Mouse (Mus musculus): Measurements from ENCODE around the gene Tmem131l. TPM values are rescaled to one million over a fixed set of nuclear protein-coding genes. Genes with fewer than 3 reads are reported as not detected.
A peak's percentile ranks its signal among the peaks of the same experiment; 100 is the strongest.

Gene Tmem131l
- polyA plus RNA-seq, 1 experiment from 2014 or later, result 46.4 TPM

DNA sequence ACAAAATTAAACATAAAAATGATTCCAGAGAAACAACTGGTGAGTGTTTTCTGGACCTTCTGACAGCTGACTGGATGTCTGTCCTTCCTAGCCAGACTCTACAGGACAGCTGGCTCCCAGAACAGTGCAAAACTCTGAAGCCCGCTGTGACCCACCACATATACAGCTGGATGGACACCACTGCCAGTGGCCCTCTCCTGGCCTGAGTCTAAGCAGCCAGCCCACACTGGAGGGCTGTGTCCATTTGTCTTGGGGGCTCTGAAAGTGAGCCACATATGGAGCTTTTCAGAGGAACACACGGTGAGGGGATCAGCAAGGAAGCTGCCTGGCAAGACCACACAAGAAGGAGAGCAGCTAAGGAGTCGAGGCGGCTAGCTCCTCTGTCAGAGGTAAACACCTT is 51.8 kb downstream of the Tmem131l start:
- Histone ChIP-seq H3K4me1 (replicated peaks; ENCODE audit: control insufficient read depth, insufficient read depth, low read length) (peaks cover 22% of the 10 kb centered on the region), H3K27ac (ENCODE audit: low read length) (peak overlapping the region; percentile 42; the same call in 1 of the 2 replicates), H3K4me3 (ENCODE audit: low read length) (no peak overlapping the region), H3K36me3 (ENCODE audit: control insufficient read depth, insufficient read depth, low read length) (no peaks in the 10 kb centered on the region), H3K4me2 (ENCODE audit: low read depth, low read length) (0 out of 2 replicates have a peak overlapping the region, but pooled peaks have one; percentile 11), H3K9me3 (ENCODE audit: control insufficient read depth, low read length) (no peaks in the 10 kb centered on the region), H3K27me3 (ENCODE audit: control insufficient read depth, insufficient read depth, low read depth, low read length) (no peaks in the 10 kb centered on the region), H3K9ac (ENCODE audit: low read length) (peak overlapping the region; percentile 31; the same call in 1 of the 2 replicates)
- 14% methylated on average over 4 of the region's 4 CpGs for WGBS
- peak; percentile 38; the same call in 1 of the 2 replicates for ATAC-seq (ENCODE audit: low read depth)

DNA sequence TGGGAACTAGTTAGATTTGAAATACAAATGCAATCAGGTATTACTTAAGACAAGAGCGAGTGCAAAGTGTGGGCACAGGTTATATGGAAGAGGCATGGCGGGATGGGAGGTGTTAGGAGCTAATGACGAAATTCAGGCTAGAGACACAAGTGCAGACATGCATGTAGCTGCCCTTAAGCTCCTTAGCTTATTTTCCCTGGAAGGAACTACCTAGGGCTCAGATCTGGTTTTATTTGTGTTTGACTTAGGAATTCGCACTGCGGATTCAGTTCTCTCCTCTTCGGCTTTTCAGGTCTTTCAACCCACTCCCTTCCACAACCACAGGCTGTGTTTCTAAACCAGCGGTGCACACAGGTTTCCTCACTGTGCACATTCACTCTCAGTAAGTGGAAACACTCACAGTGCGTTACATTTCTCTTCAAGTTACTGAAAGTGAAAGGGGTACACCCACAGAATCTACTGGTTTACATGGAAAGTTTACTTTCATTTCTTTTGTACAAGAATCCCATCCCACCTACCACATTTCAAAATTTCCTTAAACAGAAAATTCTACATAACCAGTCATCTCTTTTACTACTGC is 52.4 kb downstream of the Tmem131l start:
- ATAC-seq (ENCODE audit: low read depth), result no peak
- no peak overlapping the region for H3K4me2 ChIP-seq (ENCODE audit: low read depth, low read length)
- 68% methylated on average over 8 of the region's 8 CpGs for WGBS
- H3K36me3 ChIP-seq (ENCODE audit: control insufficient read depth, insufficient read depth, low read length), result no peaks in the 10 kb centered on the region
- H3K9me3 ChIP-seq (ENCODE audit: control insufficient read depth, low read length), result no peaks in the 10 kb centered on the region
- H3K9ac ChIP-seq (ENCODE audit: low read length), result no peak overlapping the region
- no peaks in the 10 kb centered on the region for H3K27me3 ChIP-seq (ENCODE audit: control insufficient read depth, insufficient read depth, low read depth, low read length)
- H3K27ac ChIP-seq (ENCODE audit: low read length), result no peak overlapping the region
- peaks cover 17% of the 10 kb centered on the region for H3K4me1 ChIP-seq (replicated peaks; ENCODE audit: control insufficient read depth, insufficient read depth, low read length)
- H3K4me3 ChIP-seq (ENCODE audit: low read length), result no peak overlapping the region

DNA sequence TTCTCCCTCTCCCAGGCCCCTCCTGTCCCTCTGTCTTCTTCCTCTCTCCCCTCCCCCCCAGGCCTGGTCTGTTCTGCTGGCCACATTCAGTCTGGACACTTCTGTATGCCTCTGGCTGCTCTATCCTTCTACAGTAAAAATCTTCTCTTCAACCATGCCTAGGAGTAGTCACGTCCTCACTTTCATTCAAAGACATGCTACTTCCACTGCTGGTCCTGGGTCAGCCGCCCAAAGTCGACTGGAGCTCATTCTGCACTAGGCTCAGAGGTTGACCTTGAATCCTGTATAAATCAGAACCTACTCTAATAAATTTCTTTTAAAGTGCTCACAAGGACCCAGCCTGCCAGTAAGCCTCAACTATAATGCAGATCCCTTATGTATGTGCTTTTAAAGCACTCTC is 53.2 kb downstream of the Tmem131l start:
- H3K4me2 ChIP-seq (ENCODE audit: low read depth, low read length), result no peak overlapping the region
- 65% methylated on average over 3 of the region's 3 CpGs for WGBS

DNA sequence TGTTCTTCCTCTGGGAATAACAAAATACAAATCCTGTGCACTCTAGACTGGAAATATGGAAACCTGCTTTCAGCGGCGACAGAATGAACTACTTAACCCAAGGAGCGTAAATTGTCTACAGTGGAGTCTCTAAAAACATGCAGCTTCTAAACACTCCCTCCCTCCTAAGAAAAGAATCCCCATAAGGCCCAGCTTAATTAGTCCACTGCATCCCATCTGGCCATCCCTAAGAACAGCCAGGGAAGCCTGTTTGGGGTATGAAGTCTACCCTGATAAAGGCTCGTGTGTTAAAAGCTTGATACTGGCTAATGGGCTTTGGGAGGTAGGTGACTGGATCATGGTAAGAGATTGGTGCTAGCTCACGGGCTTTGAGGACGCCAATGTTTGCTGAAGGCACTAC is 54.5 kb downstream of the Tmem131l start:
- no peak for ATAC-seq (ENCODE audit: low read depth)
- Histone ChIP-seq H3K27me3 (ENCODE audit: control insufficient read depth, insufficient read depth, low read depth, low read length) (no peaks in the 10 kb centered on the region), H3K36me3 (ENCODE audit: control insufficient read depth, insufficient read depth, low read length) (no peaks in the 10 kb centered on the region), H3K9ac (ENCODE audit: low read length) (no peak overlapping the region), H3K4me3 (ENCODE audit: low read length) (no peak overlapping the region), H3K4me2 (ENCODE audit: low read depth, low read length) (no peak overlapping the region), H3K9me3 (ENCODE audit: control insufficient read depth, low read length) (no peaks in the 10 kb centered on the region), H3K27ac (ENCODE audit: low read length) (no peak overlapping the region), H3K4me1 (replicated peaks; ENCODE audit: control insufficient read depth, insufficient read depth, low read length) (peaks cover 16% of the 10 kb centered on the region)
- WGBS, result 73% methylated on average over 6 of the region's 6 CpGs

More for the DNA sequence above, 53.2 kb downstream of the Tmem131l start:
- Histone ChIP-seq H3K27ac (ENCODE audit: low read length) (no peak overlapping the region), H3K36me3 (ENCODE audit: control insufficient read depth, insufficient read depth, low read length) (no peaks in the 10 kb centered on the region), H3K4me3 (ENCODE audit: low read length) (no peak overlapping the region), H3K4me1 (replicated peaks; ENCODE audit: control insufficient read depth, insufficient read depth, low read length) (peaks cover 14% of the 10 kb centered on the region), H3K27me3 (ENCODE audit: control insufficient read depth, insufficient read depth, low read depth, low read length) (no peaks in the 10 kb centered on the region), H3K9me3 (ENCODE audit: control insufficient read depth, low read length) (no peaks in the 10 kb centered on the region), H3K9ac (ENCODE audit: low read length) (no peak overlapping the region)
- ATAC-seq (ENCODE audit: low read depth), result no peak

DNA sequence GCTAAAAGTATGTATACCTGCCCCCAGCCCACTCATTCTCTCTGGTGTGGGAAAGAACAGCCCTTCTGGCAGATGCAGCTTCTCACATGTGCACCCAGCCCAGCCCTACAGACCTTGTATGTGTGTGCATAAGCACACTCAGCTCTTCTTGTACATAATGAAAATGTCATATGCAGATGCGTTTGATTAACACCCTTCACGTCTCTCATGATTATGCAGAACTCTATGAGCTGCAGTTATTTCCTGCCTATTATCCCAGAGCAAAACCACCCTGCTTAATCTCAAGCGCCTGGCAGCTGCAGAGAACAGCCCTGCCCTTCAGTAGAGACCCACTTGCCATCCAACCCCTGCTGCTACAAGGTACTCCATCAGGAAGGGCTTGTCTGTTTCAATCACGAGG is 55.6 kb downstream of the Tmem131l start:
- 66% methylated on average over 4 of the region's 4 CpGs for WGBS
- Histone ChIP-seq H3K9me3 (ENCODE audit: control insufficient read depth, low read length) (no peaks in the 10 kb centered on the region), H3K9ac (ENCODE audit: low read length) (no peak overlapping the region), H3K4me1 (replicated peaks; ENCODE audit: control insufficient read depth, insufficient read depth, low read length) (peaks cover 19% of the 10 kb centered on the region), H3K27me3 (ENCODE audit: control insufficient read depth, insufficient read depth, low read depth, low read length) (no peaks in the 10 kb centered on the region), H3K27ac (ENCODE audit: low read length) (no peak overlapping the region), H3K4me3 (ENCODE audit: low read length) (no peak overlapping the region), H3K36me3 (ENCODE audit: control insufficient read depth, insufficient read depth, low read length) (no peaks in the 10 kb centered on the region), H3K4me2 (ENCODE audit: low read depth, low read length) (no peak overlapping the region)
- no peak for ATAC-seq (ENCODE audit: low read depth)

DNA sequence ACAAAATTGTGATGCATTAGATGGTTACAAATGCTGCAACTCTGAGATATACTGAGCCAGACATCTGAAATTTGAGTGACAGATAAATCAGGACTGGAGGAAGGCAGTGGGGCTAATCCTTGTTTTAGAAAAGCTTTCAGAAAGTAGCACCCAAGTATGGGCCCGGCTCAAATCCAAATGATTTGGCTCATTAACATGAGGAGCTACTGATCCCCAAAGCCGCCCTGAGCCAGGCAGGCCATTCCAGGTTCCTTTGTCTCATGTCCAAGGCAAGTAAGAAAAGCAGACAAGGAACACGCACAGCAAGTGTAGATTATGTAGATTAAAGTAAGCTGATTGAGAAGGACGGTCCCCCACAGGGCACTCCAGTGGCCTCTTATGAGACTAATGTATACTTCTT is 57.2 kb downstream of the Tmem131l start:
- Histone ChIP-seq H3K27ac (ENCODE audit: low read length) (no peak overlapping the region), H3K4me2 (ENCODE audit: low read depth, low read length) (no peak overlapping the region), H3K4me1 (replicated peaks; ENCODE audit: control insufficient read depth, insufficient read depth, low read length) (peaks cover 21% of the 10 kb centered on the region), H3K4me3 (ENCODE audit: low read length) (no peak overlapping the region), H3K9me3 (ENCODE audit: control insufficient read depth, low read length) (no peaks in the 10 kb centered on the region), H3K9ac (ENCODE audit: low read length) (no peak overlapping the region), H3K27me3 (ENCODE audit: control insufficient read depth, insufficient read depth, low read depth, low read length) (no peaks in the 10 kb centered on the region), H3K36me3 (ENCODE audit: control insufficient read depth, insufficient read depth, low read length) (no peaks in the 10 kb centered on the region)
- ATAC-seq (ENCODE audit: low read depth), result no peak
- WGBS, result 81% methylated on average over 4 of the region's 4 CpGs

DNA sequence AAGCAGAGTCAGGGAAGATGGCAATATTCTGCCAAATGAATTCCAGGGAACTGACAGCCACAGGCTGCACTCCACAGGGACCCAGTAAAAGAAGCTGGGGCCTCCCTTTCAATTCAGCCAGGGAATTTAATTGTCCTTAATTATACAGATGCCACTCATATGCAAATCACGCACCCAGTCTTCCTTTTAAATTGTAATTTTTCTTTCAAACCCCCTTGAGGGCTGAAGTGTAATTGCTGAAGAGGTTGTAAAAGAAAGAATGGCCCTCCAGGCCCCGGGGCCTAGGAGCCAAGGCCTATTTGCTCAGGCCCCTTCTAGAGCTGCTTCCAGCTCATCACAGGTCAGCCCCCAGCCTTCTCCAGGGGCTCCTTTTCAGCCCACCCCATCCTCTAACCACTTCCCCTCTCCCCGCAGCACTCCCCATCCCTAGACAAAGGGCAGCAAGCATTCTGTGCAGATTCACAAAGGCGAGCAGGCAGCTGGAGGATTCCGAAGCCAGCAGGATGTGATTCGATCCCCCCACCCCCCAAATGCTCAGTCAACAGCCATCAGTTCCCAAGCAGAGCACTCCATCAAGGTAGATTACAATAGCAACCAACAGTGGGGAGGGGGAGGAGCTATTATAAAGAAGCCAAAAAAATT is 59.6 kb downstream of the Tmem131l start:
- Histone ChIP-seq H3K4me2 (ENCODE audit: low read depth, low read length) (no peak overlapping the region), H3K36me3 (ENCODE audit: control insufficient read depth, insufficient read depth, low read length) (no peaks in the 10 kb centered on the region), H3K9ac (ENCODE audit: low read length) (no peak overlapping the region), H3K4me1 (replicated peaks; ENCODE audit: control insufficient read depth, insufficient read depth, low read length) (peaks cover 20% of the 10 kb centered on the region), H3K4me3 (ENCODE audit: low read length) (no peak overlapping the region), H3K27ac (ENCODE audit: low read length) (no peak overlapping the region), H3K9me3 (ENCODE audit: control insufficient read depth, low read length) (no peaks in the 10 kb centered on the region), H3K27me3 (ENCODE audit: control insufficient read depth, insufficient read depth, low read depth, low read length) (no peaks in the 10 kb centered on the region)
- no peak for ATAC-seq (ENCODE audit: low read depth)
- 40% methylated on average over 6 of the region's 6 CpGs for WGBS

DNA sequence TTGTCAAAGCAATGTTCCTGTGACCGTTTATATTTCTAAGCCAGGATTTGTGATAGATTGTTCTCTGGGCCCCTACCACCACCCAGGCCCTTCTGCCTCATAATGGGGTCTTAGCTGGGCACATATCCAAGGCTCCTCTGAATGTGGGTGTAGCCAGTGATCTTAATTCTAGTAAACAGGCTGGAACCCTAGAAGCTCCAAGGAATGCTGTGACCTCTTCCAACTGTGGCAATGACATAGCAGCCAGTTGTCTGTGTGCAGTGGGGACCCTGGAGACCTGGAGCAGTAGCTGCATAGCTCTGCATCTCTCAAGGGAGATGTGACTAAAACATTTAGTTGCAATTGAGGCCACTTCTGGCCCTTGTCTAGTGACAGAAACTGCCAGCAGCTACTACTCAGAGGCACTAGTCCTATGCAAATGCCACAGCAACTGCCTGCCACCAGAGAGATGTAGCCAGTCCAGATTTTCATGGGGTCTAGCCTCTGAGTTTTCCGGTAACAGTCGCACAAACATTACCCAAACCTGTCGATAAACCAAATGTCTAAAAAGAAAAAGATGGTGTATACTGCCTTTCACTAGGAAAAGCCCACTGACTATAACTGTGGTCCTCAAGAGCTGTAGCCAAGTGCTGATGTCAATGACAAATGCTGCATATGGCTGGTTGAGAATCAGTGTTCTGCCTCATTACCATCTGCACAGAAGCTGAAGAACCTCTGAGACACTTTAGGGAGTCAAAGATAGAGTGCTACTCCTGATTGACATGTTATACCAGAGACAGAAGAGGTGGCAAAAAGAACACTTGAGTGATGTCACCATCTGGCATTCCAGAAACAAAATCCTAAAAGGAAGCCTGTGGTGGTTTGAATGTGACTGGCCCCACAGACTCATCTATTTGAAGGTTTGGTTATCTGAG is 61.2 kb downstream of the Tmem131l start:
- WGBS, result 79% methylated on average over 4 of the region's 4 CpGs

DNA sequence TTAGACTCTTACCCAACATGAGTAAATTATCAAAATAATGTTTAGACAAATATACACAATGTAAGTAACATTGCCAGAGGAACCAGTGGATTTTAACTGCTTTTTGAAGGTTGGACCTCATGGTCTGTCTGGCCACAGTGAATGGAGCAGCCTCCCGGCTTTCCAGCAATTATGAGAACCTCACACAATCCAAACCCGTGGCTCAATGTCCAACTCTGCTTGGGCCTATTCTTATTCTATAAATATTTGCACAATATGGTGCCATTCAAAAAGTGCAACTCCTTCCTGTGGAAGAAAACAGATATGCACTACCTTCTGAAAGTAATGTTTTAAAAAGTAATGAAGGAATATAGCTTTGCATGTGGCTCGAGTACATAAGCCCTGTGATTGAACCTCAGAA is 62.2 kb downstream of the Tmem131l start:
- Histone ChIP-seq H3K4me3 (ENCODE audit: low read length) (no peak overlapping the region), H3K27me3 (ENCODE audit: control insufficient read depth, insufficient read depth, low read depth, low read length) (no peaks in the 10 kb centered on the region), H3K36me3 (ENCODE audit: control insufficient read depth, insufficient read depth, low read length) (no peaks in the 10 kb centered on the region), H3K4me2 (ENCODE audit: low read depth, low read length) (no peak overlapping the region), H3K27ac (ENCODE audit: low read length) (no peak overlapping the region), H3K9ac (ENCODE audit: low read length) (no peak overlapping the region), H3K9me3 (ENCODE audit: control insufficient read depth, low read length) (no peaks in the 10 kb centered on the region), H3K4me1 (replicated peaks; ENCODE audit: control insufficient read depth, insufficient read depth, low read length) (peaks cover 20% of the 10 kb centered on the region)
- WGBS, result 56% methylated on average over 3 of the region's 3 CpGs
- ATAC-seq (ENCODE audit: low read depth), result no peak

More for the DNA sequence above, 61.2 kb downstream of the Tmem131l start:
- no peaks in the 10 kb centered on the region for H3K9me3 ChIP-seq (ENCODE audit: control insufficient read depth, low read length)
- no peak overlapping the region for H3K4me2 ChIP-seq (ENCODE audit: low read depth, low read length)
- H3K9ac ChIP-seq (ENCODE audit: low read length), result no peak overlapping the region
- no peaks in the 10 kb centered on the region for H3K27me3 ChIP-seq (ENCODE audit: control insufficient read depth, insufficient read depth, low read depth, low read length)
- H3K4me1 ChIP-seq (replicated peaks; ENCODE audit: control insufficient read depth, insufficient read depth, low read length), result peaks cover 20% of the 10 kb centered on the region
- 0 out of 2 replicates have a peak overlapping the region, but pooled peaks have one; percentile 4 for H3K27ac ChIP-seq (ENCODE audit: low read length)
- no peaks in the 10 kb centered on the region for H3K36me3 ChIP-seq (ENCODE audit: control insufficient read depth, insufficient read depth, low read length)
- H3K4me3 ChIP-seq (ENCODE audit: low read length), result no peak overlapping the region
- ATAC-seq (ENCODE audit: low read depth), result peak; percentile 56; the same call in 1 of the 2 replicates
